Mouse (Mus musculus): ENCODE results near the gene Rdh9. TPM values are rescaled to one million over a fixed set of nuclear protein-coding genes. Genes with fewer than 3 reads are reported as not detected.
A peak's percentile ranks its signal among the peaks of the same experiment; 100 is the strongest.

The Rdh9 gene
- under 1 TPM in 1 of 2 experiments, not detected in 1; 0.47 TPM for total RNA-seq (2021)

- no peak for DNase-seq (ENCODE audit: extremely low spot score in 1 of 2, low spot score in 1 of 2)
Measured at GRCm38 (mm10) chr10:127776011-127776410, at the start of gene Rdh9. Rdh9 (plus strand) TSS chr10:127776386.

GRCm38 (mm10) chr10:127728437-127728836 lies 47.7 kb upstream of the Rdh9 start:
- DNase-seq (ENCODE audit: extremely low spot score in 1 of 2, low spot score in 1 of 2): no peak

DNA sequence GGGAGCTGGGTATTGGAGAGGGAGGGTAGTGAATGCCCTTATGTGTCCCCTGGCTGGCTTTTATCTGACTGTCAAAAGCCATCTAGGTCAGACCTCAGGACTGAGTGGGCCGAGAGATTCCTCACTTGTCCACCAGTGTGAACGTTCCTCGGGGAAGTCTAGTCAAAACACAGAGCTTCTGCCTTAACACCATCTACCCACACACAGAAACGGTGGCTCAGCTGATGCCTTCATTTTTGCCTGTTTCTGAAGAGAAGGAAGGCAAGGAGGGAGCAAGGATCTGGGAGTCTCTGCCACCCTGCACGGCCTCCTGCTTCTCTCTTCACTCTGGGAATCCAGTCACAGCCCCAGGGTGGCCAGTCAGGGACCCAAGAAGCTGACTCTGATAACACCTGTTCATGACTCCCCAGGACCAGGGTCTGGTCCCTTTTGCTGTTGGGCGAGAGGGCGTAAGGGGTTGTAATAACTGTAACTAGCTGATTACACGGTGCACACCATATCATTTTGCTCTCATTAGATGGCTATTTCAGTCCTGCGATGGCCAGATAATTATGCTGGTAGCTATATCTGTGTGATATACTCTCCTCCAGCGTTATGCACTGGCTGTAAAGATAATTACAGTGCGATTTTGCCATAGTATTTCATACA lies 45.8 kb upstream of the Rdh9 start:
- no peak for DNase-seq (ENCODE audit: extremely low spot score in 1 of 2, low spot score in 1 of 2)

GRCm38 (mm10) chr10:127730933-127731310 lies 45.3 kb upstream of the Rdh9 start:
- no peak for DNase-seq (ENCODE audit: extremely low spot score in 1 of 2, low spot score in 1 of 2)

GRCm38 (mm10) chr10:127731397-127731796 lies 44.8 kb upstream of the Rdh9 start:
- no peak for DNase-seq (ENCODE audit: extremely low spot score in 1 of 2, low spot score in 1 of 2)

GRCm38 (mm10) chr10:127734434-127734833 lies 41.8 kb upstream of the Rdh9 start:
- no peak for DNase-seq (ENCODE audit: extremely low spot score in 1 of 2, low spot score in 1 of 2)

- DNase-seq (ENCODE audit: extremely low spot score in 1 of 2, low spot score in 1 of 2): no peak
Measured at GRCm38 (mm10) chr10:127736266-127736665, 39.9 kb upstream of the Rdh9 start.

GRCm38 (mm10) chr10:127736916-127737315 lies 39.3 kb upstream of the Rdh9 start:
- no peak for DNase-seq (ENCODE audit: extremely low spot score in 1 of 2, low spot score in 1 of 2)

GRCm38 (mm10) chr10:127737552-127737951 lies 38.6 kb upstream of the Rdh9 start:
- DNase-seq (ENCODE audit: extremely low spot score in 1 of 2, low spot score in 1 of 2): no peak

DNA sequence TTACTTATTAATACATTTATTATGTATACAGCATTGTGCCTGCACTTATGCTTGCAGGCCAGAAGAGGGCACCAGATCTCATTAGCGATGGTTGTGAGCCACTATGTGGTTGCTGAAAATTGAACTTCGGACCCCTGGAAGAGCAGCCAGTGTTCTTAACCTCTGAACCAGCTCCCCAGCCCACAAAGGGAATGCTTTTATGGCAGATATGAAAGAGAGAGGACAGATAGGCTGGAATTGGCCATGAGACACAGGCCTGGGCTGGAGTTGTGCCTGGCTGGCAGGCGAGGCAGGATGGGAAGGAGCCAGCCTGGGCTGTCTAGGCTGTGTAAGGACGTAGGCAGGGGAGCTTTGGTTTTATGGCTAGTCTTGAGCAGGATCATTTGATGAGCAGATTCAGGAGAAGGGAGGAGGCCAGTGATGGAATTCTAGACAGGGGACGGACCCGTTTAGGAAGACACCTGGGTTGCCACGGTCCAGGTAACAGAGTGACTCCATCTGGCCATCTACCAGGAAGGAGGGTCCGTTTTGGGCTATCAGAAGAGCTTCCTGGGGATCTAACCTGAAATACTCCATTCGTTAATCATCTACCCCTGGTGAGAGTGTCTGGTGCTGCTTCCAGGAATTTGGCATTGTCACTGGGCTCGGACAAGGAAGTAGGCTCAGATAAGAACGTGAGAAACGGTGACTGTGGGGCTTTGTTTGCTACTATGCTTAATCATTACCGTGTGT lies 37.9 kb upstream of the Rdh9 start:
- peak in 1 of 2 experiments; percentile 31 for DNase-seq (ENCODE audit: extremely low spot score in 1 of 2, low spot score in 1 of 2)

DNA sequence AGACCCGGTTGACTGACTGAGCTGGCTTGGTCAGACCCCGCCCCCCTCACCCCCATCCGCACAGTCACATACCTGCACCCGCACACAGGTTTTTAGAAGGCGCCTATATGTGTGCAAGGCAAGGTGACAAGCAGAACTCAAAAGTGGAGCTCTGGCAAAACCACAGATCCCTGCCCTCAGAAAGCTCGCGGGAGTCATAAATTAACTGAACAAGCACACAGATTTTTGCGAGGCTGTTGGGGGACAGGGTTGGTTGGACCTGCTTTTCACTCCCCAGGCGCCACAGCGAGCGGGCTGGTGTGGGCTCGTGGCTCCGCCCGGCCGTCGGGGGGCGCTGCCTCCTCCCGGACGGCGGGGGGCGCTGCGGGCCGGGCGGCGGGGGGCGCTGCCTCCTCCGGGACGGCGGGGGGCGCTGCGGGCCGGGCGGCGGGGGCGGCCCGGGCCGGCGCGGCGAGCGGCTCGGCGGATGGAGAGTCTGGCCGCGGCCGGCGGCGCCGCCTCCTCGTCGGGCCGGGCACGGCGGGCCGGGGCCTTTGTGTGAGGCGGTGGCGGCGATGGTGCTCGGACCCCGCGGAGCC lies 37.0 kb upstream of the Rdh9 start, which contains the start of gene Zbtb39:
Gene Zbtb39, plus strand, starts transcription at position 456 of the 578 bp plus-strand sequence.
- peak; percentile 63 to 73 for DNase-seq (ENCODE audit: extremely low spot score in 1 of 2, low spot score in 1 of 2)

DNA sequence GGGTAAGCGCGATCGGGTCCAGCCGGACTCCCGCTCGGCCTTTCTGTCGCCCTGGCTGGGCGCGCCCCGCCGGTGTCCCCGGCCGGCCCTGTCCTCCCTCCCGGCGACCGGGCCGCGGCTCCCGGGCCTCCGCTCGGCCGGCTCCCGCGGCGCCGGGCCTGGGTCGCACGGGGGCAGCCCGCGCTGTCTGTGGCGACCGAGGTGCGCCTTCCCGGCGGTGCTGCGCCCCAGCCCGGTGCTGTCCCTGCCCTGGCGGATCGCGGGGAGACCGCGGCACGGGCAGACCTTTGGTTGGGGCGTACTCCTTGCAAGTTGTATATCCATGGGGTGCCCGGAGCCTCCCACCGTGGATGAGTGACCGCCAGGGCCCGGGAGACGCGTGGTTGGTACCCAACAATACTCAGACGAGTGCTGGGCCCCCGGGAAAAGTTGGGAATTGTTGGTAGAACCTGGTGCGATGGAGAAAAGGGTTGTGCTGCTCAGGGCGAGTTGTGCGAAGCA lies 36.5 kb upstream of the Rdh9 start:
- DNase-seq (ENCODE audit: extremely low spot score in 1 of 2, low spot score in 1 of 2): no peak

GRCm38 (mm10) chr10:127744661-127745060 lies 31.5 kb upstream of the Rdh9 start:
- DNase-seq (ENCODE audit: extremely low spot score in 1 of 2, low spot score in 1 of 2): peak in 1 of 2 experiments; percentile 53

GRCm38 (mm10) chr10:127745886-127746285 lies 30.3 kb upstream of the Rdh9 start:
- no peak for DNase-seq (ENCODE audit: extremely low spot score in 1 of 2, low spot score in 1 of 2)

GRCm38 (mm10) chr10:127747254-127747653 lies 28.9 kb upstream of the Rdh9 start:
- no peak for DNase-seq (ENCODE audit: extremely low spot score in 1 of 2, low spot score in 1 of 2)

GRCm38 (mm10) chr10:127748847-127749612 lies 27.2 kb upstream of the Rdh9 start:
- DNase-seq (ENCODE audit: extremely low spot score in 1 of 2, low spot score in 1 of 2): no peak

- DNase-seq (ENCODE audit: extremely low spot score in 1 of 2, low spot score in 1 of 2): no peak
Measured at GRCm38 (mm10) chr10:127750136-127750777, 25.9 kb upstream of the Rdh9 start.

- DNase-seq (ENCODE audit: extremely low spot score in 1 of 2, low spot score in 1 of 2): no peak
Measured at GRCm38 (mm10) chr10:127751548-127751947, 24.6 kb upstream of the Rdh9 start, which contains the start of gene Gpr182. Gpr182 (minus strand) TSS chr10:127751732.

- no peak for DNase-seq (ENCODE audit: extremely low spot score in 1 of 2, low spot score in 1 of 2)
Measured at GRCm38 (mm10) chr10:127754566-127755166, 21.5 kb upstream of the Rdh9 start.

- no peak for DNase-seq (ENCODE audit: extremely low spot score in 1 of 2, low spot score in 1 of 2)
Measured at GRCm38 (mm10) chr10:127755246-127755645, 20.9 kb upstream of the Rdh9 start.
